Mouse (Mus musculus) fat pad, adult 2 months (tissue): ENCODE data around the gene Tdrd9.

ENCODE experiments used
- DNase-seq: peaks from one replicate; pipeline ENCODE4 v3.0.0-alpha.2; 2011; ENCODE audit warnings: low read depth, low spot score; ENCODE audit errors: extremely low read depth

Gene Tdrd9

GRCm38 (mm10) chr12:111958101-111958865 lies 13.1 kb upstream of the Tdrd9 start:
- DNase-seq = no peak

- no peak for DNase-seq
Measured at GRCm38 (mm10) chr12:111963339-111963738, 8.0 kb upstream of the Tdrd9 start.

- peak; percentile 31 for DNase-seq
Measured at GRCm38 (mm10) chr12:111966683-111967173, 4.6 kb upstream of the Tdrd9 start, which contains the start of gene Atp5mpl. Gene Atp5mpl (minus strand): TSS chr12:111966977.

GRCm38 (mm10) chr12:111970085-111970484 lies 1.3 kb upstream of the Tdrd9 start:
- no peak for DNase-seq

- DNase-seq = no peak
Measured at GRCm38 (mm10) chr12:111972504-111972903, 1.1 kb downstream of the Tdrd9 start.

GRCm38 (mm10) chr12:111974578-111974977 lies 3.2 kb downstream of the Tdrd9 start:
- DNase-seq = no peak

GRCm38 (mm10) chr12:111977138-111977537 lies 5.8 kb downstream of the Tdrd9 start:
- DNase-seq = no peak

GRCm38 (mm10) chr12:111978274-111978673 lies 6.9 kb downstream of the Tdrd9 start:
- DNase-seq = no peak

- DNase-seq = no peak
Measured at GRCm38 (mm10) chr12:111980887-111981367, 9.6 kb downstream of the Tdrd9 start, which contains the start of gene Rd3l. Gene Rd3l (minus strand): TSS chr12:111981317.

GRCm38 (mm10) chr12:111981831-111982230 lies 10.5 kb downstream of the Tdrd9 start:
- no peak for DNase-seq

GRCm38 (mm10) chr12:111983165-111983564 lies 11.8 kb downstream of the Tdrd9 start:
- no peak for DNase-seq

- no peak for DNase-seq
Measured at GRCm38 (mm10) chr12:111986756-111987155, 15.4 kb downstream of the Tdrd9 start.

- no peak for DNase-seq
Measured at GRCm38 (mm10) chr12:111992626-111993025, 21.3 kb downstream of the Tdrd9 start.

GRCm38 (mm10) chr12:111995161-111995560 lies 23.8 kb downstream of the Tdrd9 start:
- DNase-seq = no peak

GRCm38 (mm10) chr12:111999735-112000134 lies 28.4 kb downstream of the Tdrd9 start:
- DNase-seq = no peak

GRCm38 (mm10) chr12:112001223-112001622 lies 29.9 kb downstream of the Tdrd9 start:
- no peak for DNase-seq

GRCm38 (mm10) chr12:112012511-112013270 lies 41.3 kb downstream of the Tdrd9 start:
- DNase-seq = no peak

GRCm38 (mm10) chr12:112013271-112013801 lies 42.0 kb downstream of the Tdrd9 start:
- DNase-seq = no peak

- DNase-seq = no peak
Measured at GRCm38 (mm10) chr12:112016346-112016745, 45.0 kb downstream of the Tdrd9 start.

- DNase-seq = no peak
Measured at GRCm38 (mm10) chr12:112023306-112023705, 51.9 kb downstream of the Tdrd9 start.

- DNase-seq = no peak
Measured at GRCm38 (mm10) chr12:112024581-112025310, 53.4 kb downstream of the Tdrd9 start.
